Mouse (Mus musculus) liver, adult (tissue): ENCODE data around the gene Iqck.

Experiments used
- GATA4 ChIP-seq: IDR thresholded peaks from 2 replicates; pipeline ENCODE4 v1.6.1; 2014; ENCODE audit warnings: mild to moderate bottlenecking, low read length; ENCODE audit not compliant: insufficient replicate concordance

Iqck gene

DNA sequence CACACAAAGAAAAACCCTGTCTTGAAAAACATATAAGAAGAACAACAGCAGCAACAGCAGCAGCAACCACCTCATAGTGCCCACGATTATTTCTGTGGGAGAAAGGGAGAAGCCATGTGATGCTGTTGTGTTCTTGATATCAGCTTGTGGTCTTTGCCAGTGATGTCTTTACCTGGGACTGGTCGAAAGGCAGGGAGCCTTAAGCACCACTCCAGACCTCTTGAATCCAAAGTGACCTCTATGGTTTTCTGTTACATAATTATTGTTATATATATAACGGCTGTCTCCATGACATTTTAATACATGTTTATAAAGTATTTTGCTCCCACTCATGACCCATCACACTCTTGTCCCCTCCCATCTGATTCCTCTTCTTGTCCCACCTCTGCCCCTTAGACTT is 70.0 kb downstream of the Iqck start:
- TF ChIP-seq GATA4: no peak

DNA sequence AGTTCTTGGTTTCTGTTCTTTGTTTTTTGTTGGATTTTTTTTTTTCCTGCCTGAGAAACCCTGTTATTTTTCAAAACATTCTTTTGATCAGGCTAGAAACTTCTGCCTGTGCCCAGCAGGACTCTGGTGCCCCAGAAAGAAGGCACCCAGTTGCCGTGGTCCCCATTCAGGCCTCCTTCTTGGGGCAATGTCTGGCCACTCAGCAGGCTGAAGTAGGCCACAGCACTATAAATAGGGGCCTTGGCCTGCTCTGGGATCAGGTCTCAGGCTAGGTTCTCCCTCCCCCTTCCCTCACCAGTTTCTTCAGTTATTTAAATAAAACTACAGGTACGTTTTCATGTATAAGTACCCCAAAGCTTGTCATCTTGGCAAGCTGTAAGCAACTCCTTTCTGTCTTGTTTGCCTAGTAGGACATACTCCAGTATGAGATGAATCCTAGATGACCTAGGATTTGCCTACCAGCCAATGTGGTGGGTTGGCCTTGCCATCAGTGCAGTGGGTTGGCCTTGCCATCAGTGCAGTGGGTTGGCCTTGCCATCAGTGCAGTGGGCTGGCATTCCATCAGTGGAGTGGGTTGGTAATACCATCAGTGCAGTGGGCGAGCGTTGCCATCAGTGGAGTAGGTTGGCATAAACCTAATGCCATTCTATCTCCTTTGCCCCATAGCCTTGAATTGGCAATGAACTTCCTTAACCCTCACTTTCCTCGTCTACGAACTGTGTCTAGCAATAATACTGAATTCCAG is 71.1 kb downstream of the Iqck start:
- no peak for TF ChIP-seq GATA4

DNA sequence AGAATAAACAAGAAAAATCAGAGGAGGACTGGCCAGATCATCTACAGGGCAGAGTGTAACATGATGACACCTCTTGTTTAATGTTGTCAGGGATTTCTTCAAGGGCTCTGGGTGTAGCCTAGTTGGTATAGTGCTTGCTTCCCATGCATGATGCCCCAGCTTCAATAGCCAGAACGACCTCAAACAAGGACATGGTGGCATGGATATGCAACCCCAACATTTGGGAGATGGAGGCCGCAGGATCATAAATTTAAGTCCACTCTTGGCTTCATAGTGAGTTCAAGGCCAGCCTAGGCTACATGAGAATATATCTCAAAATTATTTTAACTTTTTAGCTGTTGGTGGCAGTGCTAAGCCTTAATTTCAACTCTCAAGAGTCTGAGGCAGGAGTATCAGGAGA is 71.7 kb downstream of the Iqck start:
- TF ChIP-seq GATA4: no peak

DNA sequence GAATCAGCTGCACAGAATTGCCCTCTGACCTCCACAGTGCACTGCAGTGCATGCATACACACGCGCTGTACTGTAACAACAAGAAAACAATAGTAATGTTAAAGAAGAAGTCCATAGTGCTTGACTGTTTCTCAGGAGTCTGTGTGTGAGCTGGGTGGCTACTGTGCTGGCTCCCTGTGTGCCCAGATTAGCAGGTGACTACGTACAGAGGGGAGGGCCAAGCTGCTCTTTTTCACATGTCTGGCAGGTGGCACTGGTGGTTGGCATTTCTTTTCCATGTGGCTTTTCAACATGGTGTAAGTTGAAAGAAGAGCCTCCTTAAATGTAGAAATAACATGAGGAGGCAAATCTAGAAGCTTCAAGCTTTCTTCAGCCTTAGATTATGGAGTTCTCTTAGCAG is 72.8 kb downstream of the Iqck start:
- TF ChIP-seq GATA4: no peak

DNA sequence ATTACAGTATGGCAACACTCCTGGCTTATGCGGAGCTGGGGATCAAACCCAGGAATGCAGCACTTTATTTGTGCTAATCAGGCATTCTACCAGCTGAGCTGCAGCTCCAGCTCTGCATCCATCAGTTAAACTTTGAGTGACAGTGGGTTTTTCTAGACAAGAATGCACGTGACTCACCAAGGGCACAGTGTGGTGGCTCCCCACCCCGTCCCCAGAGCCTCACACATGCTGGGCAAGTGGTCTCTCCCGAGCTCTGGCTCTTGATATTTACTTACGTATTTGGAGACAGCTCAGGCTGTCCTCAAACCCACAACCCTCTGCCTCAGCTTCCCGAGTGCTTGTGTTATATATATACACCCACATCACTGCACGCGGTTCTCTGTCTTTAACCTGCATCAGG is 73.4 kb downstream of the Iqck start:
- no peak for TF ChIP-seq GATA4

DNA sequence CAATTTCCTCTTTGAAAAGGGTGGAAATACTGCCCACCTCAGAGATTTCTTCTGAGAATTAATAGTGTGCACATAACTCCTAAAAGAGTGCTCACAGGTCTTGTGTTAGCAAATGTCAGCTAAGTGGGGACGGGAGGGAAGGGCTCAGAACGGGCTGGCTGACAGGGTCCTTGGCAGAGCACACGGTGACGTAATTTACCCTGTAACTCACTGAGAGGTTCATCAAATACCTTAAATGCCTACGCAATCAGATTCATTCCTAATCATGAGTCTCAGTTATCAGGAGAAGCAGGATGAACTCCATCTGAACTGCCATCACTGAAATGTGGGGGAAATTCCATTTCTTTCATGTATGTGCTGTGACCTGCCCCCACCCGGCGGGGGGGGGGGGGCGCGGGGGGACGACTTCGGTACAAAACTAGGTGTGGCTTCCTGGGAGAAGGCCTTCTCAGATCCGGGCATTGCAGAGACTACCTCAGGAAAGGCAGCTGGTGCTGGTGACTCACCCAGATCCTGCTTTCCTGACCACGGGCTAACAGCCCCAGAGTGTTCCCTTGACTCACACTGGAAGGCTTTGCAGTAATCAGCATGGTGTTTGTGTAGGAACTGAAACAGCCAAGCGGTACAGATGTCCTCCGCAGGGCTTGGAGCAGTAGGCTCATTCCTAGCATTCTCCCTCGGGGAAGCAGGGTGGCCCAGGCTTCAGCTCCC is 74.2 kb downstream of the Iqck start:
- peak; percentile 65; the same call in 1 of the 2 replicates for TF ChIP-seq GATA4

DNA sequence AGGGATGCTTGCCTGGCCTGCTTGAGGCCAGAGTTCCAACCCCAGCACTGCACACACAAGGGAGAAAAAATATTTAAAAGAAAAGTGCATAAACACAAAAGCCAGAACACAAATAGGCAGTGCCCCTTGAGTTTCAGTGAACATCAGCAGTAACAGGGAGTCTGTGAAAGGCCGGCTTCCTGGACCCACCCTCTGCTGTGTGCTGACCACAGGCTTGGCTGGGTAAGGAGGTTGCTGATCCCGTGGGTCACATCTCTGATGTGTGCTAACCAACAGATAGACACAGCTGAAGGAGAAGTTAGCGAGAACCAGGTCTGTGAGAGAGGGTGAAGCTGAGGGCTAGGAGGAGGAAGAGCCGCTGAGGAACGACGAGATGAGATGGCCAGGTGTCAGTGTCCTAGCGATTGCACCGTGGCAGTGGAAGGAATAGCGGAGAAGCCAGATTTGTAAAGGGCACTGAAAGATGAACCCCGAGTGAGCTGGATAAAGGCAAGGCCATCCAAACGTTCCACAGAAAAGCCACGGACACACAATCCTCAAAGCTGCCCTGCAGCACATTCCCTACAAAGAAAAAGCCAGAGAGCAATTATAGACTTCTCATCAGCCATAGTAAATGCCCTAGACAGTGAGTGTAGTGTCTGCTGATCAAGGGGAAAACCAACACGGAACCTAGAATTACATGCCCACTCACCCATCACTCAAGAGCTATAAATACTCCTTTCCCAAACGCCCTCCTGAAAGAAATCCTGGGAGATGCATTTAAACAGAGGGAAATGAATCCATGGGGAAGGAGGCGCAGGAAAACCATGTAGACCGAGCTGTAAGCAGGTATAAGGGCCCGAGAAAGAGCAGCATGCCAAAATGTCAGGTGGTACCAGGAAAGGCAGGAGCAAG is 76.2 kb downstream of the Iqck start:
- no peak for TF ChIP-seq GATA4

DNA sequence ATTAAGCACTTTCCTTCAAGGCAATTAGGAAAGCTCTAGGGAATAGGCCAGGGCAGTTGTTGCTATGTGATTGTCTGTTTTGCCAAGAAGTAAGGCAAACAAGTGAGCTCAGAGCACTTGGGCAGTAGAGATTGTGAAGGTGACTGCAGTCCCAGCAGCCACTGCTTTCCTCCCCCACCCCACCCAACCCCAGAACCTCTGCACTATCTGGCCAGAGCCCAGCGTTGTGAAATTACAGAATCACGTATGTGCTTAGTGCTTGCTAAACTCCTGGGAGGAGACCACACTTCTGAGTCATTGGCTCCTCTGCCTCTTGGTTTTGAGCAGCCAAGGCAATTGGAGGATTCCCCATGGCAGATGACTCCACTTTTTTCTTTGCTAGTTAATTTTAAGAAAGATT is 79.8 kb downstream of the Iqck start:
- TF ChIP-seq GATA4: no peak

DNA sequence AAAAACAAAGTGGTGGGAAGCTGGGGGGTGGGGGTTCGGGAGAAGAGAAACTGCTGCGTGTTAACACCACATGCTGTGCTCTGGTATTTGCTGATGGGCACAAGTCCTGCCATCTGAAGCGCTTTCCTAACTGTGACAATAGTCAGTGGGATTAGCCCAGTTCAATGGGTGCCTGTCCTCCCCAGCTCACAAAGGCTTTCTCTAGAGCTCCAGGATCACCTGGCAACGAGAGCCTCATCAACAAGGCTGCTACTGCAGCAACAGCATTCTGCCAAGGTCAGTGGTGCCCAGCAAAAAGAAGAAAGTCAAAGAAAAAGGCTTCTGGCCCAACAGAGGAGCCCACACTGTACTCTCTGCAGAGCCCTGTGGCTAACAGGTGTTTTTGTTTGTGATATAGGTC is 81.3 kb downstream of the Iqck start:
- no peak for TF ChIP-seq GATA4

DNA sequence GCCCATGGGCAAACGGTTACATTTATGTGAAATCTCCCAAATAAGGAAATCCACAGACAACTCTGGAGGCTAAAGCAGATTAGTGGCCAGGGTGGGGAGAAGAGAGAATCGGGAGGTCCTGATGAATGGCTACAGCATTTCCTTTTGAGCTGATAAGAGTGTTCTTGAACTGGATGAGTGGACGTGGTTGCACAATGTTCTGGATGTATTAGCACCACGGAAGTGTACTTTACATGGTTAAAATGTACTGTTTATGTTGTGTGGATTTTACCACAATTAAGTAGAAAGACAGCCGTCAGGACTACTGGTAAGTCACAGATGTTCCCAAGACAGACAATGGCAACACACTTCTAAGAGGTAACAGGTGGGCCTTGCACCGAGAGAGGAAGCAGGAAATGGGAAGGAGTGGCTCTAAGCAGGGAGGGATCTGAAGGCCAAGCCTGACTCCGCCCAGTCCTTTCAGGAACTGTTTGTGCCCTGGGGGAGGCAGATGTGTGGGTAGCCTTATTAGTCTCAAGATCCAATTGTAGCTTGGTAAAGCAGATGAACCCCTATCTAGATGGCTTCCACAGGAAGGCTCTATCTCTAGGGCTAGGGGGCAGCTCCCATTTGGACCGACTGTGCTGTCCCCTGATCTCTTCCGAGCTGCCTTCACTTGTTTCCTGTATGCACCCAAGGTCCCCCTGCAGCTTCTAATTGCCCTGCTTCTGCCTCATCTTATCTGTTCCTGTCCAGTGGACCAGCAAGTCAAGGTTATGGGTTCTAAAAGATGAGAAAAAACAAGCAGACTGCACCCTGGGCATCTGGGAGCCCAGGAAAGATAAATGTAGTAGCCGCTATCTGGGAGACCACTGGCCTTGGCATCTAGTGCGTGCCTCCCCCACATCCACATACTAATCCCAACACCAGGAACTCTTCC is 82.2 kb downstream of the Iqck start:
- TF ChIP-seq GATA4: peak; percentile 75; the same call in 1 of the 2 replicates

DNA sequence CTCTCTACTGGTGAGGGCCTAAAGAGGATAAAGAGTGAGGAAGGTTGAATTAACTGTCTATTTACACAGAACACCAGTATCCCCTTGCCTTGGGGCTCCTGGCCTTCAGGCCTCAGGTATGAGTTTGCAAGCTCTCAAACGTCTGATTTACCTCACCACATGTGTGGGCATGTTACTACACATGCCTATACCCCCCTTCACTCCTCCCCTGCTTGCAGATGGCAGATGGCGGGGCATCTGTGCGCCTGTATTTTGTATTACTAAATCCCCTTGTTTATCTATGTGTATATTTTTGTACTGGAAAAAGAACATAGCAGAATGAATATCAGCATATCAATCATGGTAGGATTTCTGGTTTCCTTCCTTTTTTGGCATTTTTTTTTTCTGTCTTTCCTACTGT is 86.7 kb downstream of the Iqck start:
- no peak for TF ChIP-seq GATA4

DNA sequence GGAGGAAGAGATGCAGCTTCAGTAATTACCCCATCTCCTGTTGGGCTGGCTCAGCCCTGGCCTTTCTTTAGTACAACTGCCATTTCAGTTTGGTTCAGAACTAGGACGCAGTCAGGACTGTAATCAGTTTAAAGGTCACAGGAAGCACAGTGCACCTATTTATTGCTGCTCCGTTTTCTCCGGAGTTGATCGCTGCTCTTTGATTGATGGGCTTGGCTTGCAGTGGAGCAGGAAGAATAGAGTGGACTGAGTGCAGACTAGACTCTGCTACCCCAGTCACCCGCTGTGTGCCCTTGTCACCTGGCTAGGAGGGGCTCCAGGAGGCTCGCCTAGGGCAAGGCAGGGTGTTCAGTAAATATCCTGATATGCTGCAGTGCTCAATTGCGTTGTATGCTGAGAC is 87.6 kb downstream of the Iqck start:
- TF ChIP-seq GATA4: no peak

DNA sequence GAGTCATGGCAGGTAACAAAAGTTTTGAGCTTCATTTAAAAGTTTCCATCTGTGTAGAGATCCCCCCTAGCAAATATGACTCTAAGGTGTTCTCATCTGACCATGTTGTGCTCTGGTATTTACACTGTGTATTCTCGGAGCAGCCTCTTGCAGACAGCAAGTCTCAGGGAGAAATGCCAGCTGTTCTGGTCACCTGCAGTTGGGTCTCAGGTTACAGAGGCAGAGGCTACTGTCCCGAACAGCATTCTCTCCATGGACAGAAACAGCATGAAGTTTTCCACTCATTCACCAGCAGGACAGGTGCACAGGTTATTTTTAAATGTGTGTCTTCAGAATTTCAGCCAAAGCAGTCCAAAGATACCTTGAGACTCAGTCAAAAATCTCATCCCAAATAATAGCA is 89.3 kb downstream of the Iqck start:
- no peak for TF ChIP-seq GATA4

DNA sequence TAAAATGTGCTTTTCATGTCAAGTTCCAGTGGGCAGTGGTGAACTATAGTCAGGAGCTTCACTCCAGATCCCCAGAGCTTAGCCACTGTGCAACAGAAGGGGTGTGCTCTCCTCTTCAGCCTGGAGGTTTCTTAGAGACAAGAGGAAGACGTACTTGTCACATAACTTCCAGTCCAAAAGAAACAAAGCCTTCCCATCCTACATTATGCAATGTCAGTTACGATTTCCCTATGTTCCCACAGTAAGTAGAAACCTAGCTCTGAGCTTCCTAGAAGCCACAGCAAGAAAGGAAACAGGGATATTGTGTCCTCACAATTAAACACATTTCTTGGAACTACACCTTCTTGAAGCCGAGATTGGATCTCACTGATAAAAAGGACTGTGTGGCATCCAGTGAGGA is 91.7 kb downstream of the Iqck start:
- no peak for TF ChIP-seq GATA4
